Mouse (Mus musculus) lung, postnatal 0 days (tissue): ENCODE measurements at regions not wholly inside any gene's neighbourhood (a gene's known extent, or its start where the extent isn't known, plus 50 kb on each side); places are given as distances from the start of the nearest gene placed in this dataset.
A peak's percentile ranks its signal among the peaks of the same experiment; 100 is the strongest.

Experiments used
- CTCF ChIP-seq: IDR thresholded peaks from 2 replicates; pipeline ENCODE4 v1.5.1; 2016; ENCODE audit warnings: antibody characterized with exemption, mild to moderate bottlenecking
- EP300 ChIP-seq: IDR thresholded peaks from 2 replicates; pipeline ENCODE4 v1.6.1; 2016; ENCODE audit warnings: antibody characterized with exemption, mild to moderate bottlenecking, control low read depth

- TF ChIP-seq CTCF = 0 out of 2 replicates have a peak, but pooled peaks have one; percentile 2
- TF ChIP-seq EP300 = no peak
Measured at GRCm38 (mm10) chr11:22628497-22628896, 116.6 kb downstream of the Tmem17 start.
